Mouse (Mus musculus) embryonic stem cell, embryonic (primary cell): ENCODE results near the gene Arl2.

Experiments used
- CTCF ChIA-PET, 4 experiments: fragments of 300-600 bp in 2 of 4; fragments of 350-600 bp in 2 of 4; sonication (Branson Sonifier 250); formaldehyde crosslinking; loops; one replicate each; lab custom pipeline; 2022; ENCODE audit warnings: inconsistent platforms in 2 of 4; lab: Charles Lee
- POLR2A ChIA-PET, 4 experiments: fragments of 300-600 bp in 2 of 4; fragments of 350-600 bp in 2 of 4; sonication (Branson Sonifier 250); formaldehyde crosslinking; loops; one replicate each; lab custom pipeline; 2022; ENCODE audit warnings: antibody characterized with exemption in 4 of 4, inconsistent platforms in 1 of 4; lab: Charles Lee

The Arl2 gene

GRCm38 (mm10) chr19:6116113-6116850 is 25.1 kb downstream of the Arl2 start:
- ChIA-PET CTCF (interaction anchor here in 1 of 4 experiments (0.6 to 1.5 kb wide), 3 partner anchors 25 to 211 kb away, joined by 3 read pairs; partner anchors contain the start of gene Tmem262), POLR2A (interaction anchor here (0.6 to 11.3 kb wide), 17 partner anchors 11 to 277 kb away, joined by 3 to 135 read pairs (median 4); partner anchors contain the start of genes Cdca5 (in 4 of the 4), Zfpl1 (in 4 of the 4), Snx15 (in 2 of the 4) and Arl2 (in 1 of the 4))

GRCm38 (mm10) chr19:6113116-6113515 is 28.2 kb downstream of the Arl2 start:
- ChIA-PET POLR2A (interaction anchor here in 1 of 4 experiments (2.2 kb wide), 1 partner anchor 24 kb away, joined by 12 read pairs; no protein-coding TSS in a partner anchor), CTCF (no interaction called here)

- CTCF ChIA-PET: no interaction called here
- POLR2A ChIA-PET: interaction anchor here in 3 of 4 experiments (0.5 to 11.0 kb wide), 6 partner anchors 13 to 64 kb away, joined by 3 to 137 read pairs (median 3); partner anchors contain the start of genes AC131692.1 (in 1 of the 3), Cdca5 (in 1 of the 3), Fau (in 1 of the 3) and Mrpl49 (in 1 of the 3)
Measured at GRCm38 (mm10) chr19:6105586-6105985, 35.8 kb downstream of the Arl2 start, which contains the start of gene Naaladl1. TSS of gene Naaladl1 (plus strand) at chr19:6105782.

GRCm38 (mm10) chr19:6104476-6104875 is 36.9 kb downstream of the Arl2 start:
- CTCF ChIA-PET: no interaction called here
- POLR2A ChIA-PET: interaction anchor here in 3 of 4 experiments (0.6 to 11.0 kb wide), 7 partner anchors 13 to 147 kb away, joined by 3 to 137 read pairs (median 4); partner anchors contain the start of genes Sac3d1 (in 2 of the 3), AC131692.1 (in 1 of the 3), Arl2 (in 1 of the 3) and Cdca5 (in 1 of the 3)

GRCm38 (mm10) chr19:6102169-6102853 is 39.0 kb downstream of the Arl2 start:
- CTCF ChIA-PET: interaction anchor here in 1 of 4 experiments (2.4 kb wide), 1 partner anchor 315 kb away, joined by 7 read pairs; no protein-coding TSS in a partner anchor
- POLR2A ChIA-PET: interaction anchor here in 3 of 4 experiments (0.7 to 11.0 kb wide), 10 partner anchors 10 to 46 kb away, joined by 3 to 137 read pairs (median 6); partner anchors contain the start of genes AC131692.1 (in 1 of the 3), Cdca5 (in 1 of the 3), Snx15 (in 1 of the 3) and Tm7sf2 (in 1 of the 3)

- POLR2A ChIA-PET: interaction anchor here in 3 of 4 experiments (0.5 to 11.0 kb wide), 13 partner anchors 10 to 1890 kb away, joined by 3 to 137 read pairs (median 3); partner anchors contain the start of genes AC131692.1 (in 1 of the 3), Cdca5 (in 1 of the 3), Sac3d1 (in 1 of the 3) and Tm7sf2 (in 1 of the 3)
Measured at GRCm38 (mm10) chr19:6101186-6101585, 40.2 kb downstream of the Arl2 start.

GRCm38 (mm10) chr19:6097847-6098246 is 43.5 kb downstream of the Arl2 start:
- POLR2A ChIA-PET: interaction anchor here in 3 of 4 experiments (0.6 to 43.4 kb wide), 8 partner anchors 11 to 517 kb away, joined by 3 to 1520 read pairs (median 6); partner anchors contain the start of genes Cdca5 (in 2 of the 3), Zfpl1 (in 2 of the 3), Fau (in 1 of the 3) and Gm28374 (in 1 of the 3)
- CTCF ChIA-PET: no interaction called here

More at GRCm38 (mm10) chr19:6101186-6101585, 40.2 kb downstream of the Arl2 start:
- CTCF ChIA-PET: interaction anchor here in 1 of 4 experiments (0.6 kb wide), 1 partner anchor 145 kb away, joined by 4 read pairs; no protein-coding TSS in a partner anchor

GRCm38 (mm10) chr19:6094119-6094518 is 47.2 kb downstream of the Arl2 start, which contains the start of gene AC131692.1:
TSS of gene AC131692.1 (plus strand) at chr19:6094419.
- ChIA-PET CTCF (no interaction called here), POLR2A (interaction anchor here in 2 of 4 experiments (0.6 to 43.4 kb wide), 9 partner anchors 9 to 35 kb away, joined by 3 to 1520 read pairs (median 7); partner anchors contain the start of genes Cdca5 (in 2 of the 2), Tm7sf2 (in 2 of the 2), Vps51 (in 2 of the 2) and Zfpl1 (in 2 of the 2))

- ChIA-PET CTCF (interaction anchor here (0.6 to 1.9 kb wide), 6 partner anchors 21 to 479 kb away, joined by 3 to 9 read pairs (median 4); partner anchors contain the start of genes Arl2 (in 1 of the 4), Batf2 (in 1 of the 4) and Tm7sf2 (in 1 of the 4)), POLR2A (interaction anchor here (0.5 to 43.4 kb wide), 30 partner anchors 7 to 276 kb away, joined by 3 to 1520 read pairs (median 4); partner anchors contain the start of genes Mrpl49 (in 3 of the 4), Vps51 (in 3 of the 4), Cdc42ep2 (in 2 of the 4) and Fau (in 2 of the 4))
Measured at GRCm38 (mm10) chr19:6088841-6089240, 52.5 kb downstream of the Arl2 start.

GRCm38 (mm10) chr19:6085417-6085879 is 55.9 kb downstream of the Arl2 start:
- POLR2A ChIA-PET: interaction anchor here (0.5 to 43.4 kb wide), 171 partner anchors 8 to 1282 kb away, joined by 3 to 1520 read pairs (median 5); partner anchors contain the start of genes Vps51 (in 4 of the 4), Znhit2 (in 4 of the 4), Arl2 (in 3 of the 4) and Fau (in 3 of the 4)
- CTCF ChIA-PET: interaction anchor here (0.6 to 3.8 kb wide), 27 partner anchors 8 to 890 kb away, joined by 3 to 46 read pairs (median 4); partner anchors contain the start of genes Tm7sf2 (in 2 of the 4), Capn1 (in 1 of the 4), Cdc42bpg (in 1 of the 4) and Syvn1 (in 1 of the 4)

- ChIA-PET POLR2A (interaction anchor here (0.5 to 43.4 kb wide), 130 partner anchors 8 to 1281 kb away, joined by 3 to 1520 read pairs (median 5); partner anchors contain the start of genes Znhit2 (in 4 of the 4), Fau (in 3 of the 4), Mrpl49 (in 3 of the 4) and Pola2 (in 3 of the 4)), CTCF (interaction anchor here (0.6 to 3.8 kb wide), 18 partner anchors 8 to 1031 kb away, joined by 3 to 46 read pairs (median 4); partner anchors contain the start of genes Tm7sf2 (in 2 of the 4), Arl2 (in 1 of the 4), Capn1 (in 1 of the 4) and Cdc42bpg (in 1 of the 4))
Measured at GRCm38 (mm10) chr19:6084478-6085248, 56.7 kb downstream of the Arl2 start, which contains the start of the genes Zfpl1 and Cdca5. TSS of gene Zfpl1 (minus strand) at chr19:6084956. TSS of gene Cdca5 (plus strand) at chr19:6084983.
